Mouse (Mus musculus) layer of hippocampus, postnatal 25 days (tissue): ENCODE measurements around the gene Khdrbs1. TPM values are rescaled to one million over a fixed set of nuclear protein-coding genes. Genes with fewer than 3 reads are reported as not detected.
"Not testable (repeated sequence)": the region's sequence is repeated elsewhere in the genome, so short reads cannot be mapped to it uniquely, and the experiment has no call there.

Source experiments
- DNase-seq, 2 experiments: peaks; one replicate each; pipeline ENCODE4 v3.0.0; 2022; ENCODE audit warnings: mixed read lengths in 2 of 2, low spot score in 1 of 2; ENCODE audit errors: extremely low spot score in 1 of 2
- total RNA-seq, 2 experiments: library from RNA; stranded (reverse); gene quantifications; 2 replicates each; pipeline ENCODE4 v1.2.3; 2021

Khdrbs1 gene
- 10 to 100 TPM; 90.0 to 91.4 TPM for total RNA-seq

DNA sequence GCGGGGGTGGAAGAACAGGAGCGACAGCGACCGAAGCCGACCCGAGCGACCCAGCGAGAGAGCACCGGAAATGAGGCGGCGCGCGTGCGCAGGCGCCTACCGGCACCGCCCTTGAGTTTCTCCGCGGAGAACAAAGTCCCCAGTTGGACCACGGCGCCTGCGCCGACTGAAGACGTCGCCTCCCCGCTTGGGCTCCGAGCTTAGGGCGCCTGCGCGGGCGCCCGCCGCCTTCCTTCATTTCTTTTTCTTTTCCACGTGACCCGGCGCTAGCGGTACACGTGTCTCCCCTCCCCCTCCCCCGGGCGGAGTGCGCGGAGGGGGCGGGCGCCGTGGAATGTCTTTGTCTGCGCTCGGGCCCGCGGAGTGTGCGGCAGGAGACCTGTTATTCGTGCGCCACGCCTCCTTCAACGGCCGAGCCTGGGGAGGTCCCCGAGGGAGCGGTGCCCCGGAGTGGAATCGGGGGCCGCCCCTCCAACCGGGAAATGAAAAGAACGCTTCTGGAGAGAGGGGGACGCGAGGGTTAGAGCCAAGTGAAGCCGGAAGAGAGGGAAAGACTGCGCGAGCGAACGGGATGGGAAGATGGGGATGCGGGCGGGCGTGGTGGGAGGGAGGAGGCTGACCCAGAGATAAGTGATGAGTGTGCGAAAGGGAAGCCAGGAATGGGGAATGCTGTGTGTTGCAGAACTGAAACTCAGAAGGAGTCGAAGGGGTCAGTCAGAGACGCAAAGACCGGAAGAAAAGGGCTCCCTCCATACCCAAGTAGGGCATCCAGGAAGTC lies at the start of gene Khdrbs1:
Gene Khdrbs1, minus strand, starts transcription at position 72 of the 778 bp plus-strand sequence.
- DNase-seq = peak; percentile 94 to 97

DNA sequence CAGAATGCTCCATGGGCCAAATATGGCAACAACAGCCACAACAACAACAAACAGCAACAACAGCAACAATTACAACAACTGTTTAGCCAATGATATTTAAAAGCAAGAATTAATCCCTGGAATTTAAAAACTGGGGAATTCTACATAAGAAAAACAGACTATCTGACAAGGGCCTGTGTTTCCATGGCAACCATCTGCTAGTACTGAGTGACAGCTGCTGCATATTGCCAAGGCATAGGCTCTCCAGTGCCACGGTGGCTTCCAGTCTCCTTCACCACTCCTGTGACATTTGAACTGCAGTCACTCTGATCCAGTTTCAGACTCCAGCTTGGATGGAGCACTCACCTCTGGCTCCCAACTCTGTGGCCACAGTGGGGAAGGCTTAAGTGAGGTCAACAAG lies 49.3 kb upstream of the Khdrbs1 start:
- peak in 1 of 2 experiments; percentile 16 for DNase-seq

DNA sequence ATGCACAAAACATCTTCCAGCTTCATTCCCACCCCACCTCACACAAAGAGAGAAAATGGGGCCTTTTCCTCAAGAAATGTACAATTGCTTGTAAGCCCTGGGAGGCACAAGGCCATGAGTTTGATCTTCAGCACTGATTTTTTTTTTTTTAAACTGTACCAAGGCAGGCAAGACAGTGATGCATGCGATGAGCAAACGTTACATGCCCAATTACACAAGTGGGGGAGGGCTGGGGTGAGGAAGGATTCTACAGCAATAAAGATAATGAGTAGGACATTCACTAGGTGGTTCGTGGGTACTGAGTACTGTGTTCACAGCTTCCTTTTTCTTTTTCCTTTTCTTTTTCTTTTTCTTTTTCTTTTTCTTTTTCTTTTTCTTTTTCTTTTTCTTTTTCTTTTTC lies 48.4 kb upstream of the Khdrbs1 start:
- DNase-seq = no peak

DNA sequence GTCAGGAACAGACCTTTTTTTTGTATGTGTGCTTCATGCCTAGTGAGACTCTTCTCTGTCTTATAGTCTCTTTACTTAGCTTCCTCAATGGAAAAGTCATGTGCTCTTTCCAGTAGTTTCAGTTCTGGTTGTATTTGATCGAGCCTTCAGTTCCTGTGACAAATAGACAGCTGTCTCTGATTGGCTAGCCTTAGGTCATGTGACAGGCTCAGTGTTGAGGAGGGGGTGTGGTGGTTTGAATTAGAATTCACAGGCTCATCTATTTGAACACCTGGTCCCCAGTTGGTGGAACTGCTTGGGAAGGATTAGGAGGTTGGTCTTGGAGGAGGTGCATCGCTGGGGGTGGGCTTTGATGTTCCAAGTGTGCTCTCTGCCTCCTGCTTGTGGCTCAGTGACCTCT lies 47.5 kb upstream of the Khdrbs1 start:
- no peak for DNase-seq

DNA sequence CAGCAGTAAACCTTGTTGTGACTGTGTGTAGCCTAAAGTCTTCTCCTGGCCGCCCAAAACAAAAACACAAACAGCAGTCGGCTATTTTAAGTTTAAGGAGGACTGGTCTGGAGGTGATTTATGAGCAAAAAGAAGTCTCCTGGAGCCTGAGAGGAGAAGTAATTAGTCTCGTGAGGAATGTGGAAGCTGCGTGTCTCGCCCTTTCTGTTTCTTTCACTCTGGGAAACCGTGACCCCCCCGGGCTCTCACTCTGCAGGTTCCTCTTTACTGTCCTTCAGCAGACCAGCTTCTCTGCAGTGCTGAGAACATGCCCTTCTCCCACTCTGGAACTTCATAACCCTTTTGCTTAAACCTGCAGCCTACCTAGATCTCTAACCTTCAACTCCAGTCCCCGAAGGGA lies 46.6 kb upstream of the Khdrbs1 start:
- DNase-seq = no peak

DNA sequence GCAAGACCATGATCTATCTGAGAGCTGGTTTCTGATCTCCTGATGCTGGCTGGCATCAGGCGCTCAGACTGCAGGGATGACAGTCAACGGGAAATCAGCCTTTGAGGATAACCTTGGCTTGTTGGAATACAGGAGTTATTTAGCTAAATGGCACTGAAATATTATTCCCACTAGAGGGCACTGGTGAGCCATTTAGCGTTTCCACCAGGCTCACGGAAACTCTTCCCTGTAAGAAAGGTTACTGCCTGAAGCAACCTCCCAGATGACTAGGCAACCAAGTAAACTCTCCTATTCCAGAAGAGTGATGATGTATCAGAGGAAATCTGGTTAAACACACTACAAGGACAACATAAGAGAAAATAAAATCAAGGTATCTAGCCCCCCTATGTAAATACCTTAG lies 43.1 kb upstream of the Khdrbs1 start:
- DNase-seq = peak; percentile 34 to 56

DNA sequence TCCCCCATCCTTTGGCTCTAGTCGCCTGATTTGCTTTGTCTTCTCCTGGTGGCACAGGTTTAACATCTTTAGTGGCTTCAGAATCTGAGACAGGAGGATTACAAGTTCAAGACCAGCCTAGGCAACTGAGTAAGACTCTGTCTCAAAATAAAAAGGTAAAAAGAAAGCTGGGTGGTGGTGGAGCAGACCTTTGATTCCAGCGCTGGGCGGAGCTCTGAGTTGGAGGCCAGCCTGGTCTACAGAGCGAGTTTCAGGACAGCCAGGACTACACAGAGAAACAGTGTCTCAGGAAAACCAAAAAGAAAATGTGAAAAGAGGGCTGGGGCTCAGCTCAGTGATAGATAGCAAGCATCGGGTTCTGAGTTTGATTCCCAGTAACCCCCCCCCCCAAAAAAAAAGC lies 41.4 kb upstream of the Khdrbs1 start:
- DNase-seq = no peak

DNA sequence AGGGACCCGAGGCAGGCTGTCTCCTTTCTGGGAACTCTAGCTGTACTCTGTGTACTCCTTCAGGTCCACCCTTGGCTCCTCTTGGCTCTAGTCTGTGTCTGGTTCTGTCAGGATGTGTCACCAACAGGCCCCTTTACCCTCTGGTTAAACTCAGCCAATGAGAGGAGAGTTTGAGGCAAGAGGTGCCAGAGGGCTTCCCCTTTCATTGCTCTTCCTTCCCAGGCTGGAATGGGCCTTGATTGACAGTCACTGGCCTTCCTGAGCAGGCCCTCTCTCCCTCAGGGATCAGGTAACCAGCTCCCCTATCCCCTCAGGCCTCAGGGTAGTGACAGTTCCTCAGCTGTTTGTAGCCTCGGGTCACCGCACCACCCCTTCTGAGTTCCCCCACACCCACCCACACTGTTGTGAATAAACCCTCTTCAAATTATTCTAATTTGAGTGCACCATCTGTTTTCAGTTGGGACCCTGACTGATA lies 40.8 kb upstream of the Khdrbs1 start:
- DNase-seq = no peak

DNA sequence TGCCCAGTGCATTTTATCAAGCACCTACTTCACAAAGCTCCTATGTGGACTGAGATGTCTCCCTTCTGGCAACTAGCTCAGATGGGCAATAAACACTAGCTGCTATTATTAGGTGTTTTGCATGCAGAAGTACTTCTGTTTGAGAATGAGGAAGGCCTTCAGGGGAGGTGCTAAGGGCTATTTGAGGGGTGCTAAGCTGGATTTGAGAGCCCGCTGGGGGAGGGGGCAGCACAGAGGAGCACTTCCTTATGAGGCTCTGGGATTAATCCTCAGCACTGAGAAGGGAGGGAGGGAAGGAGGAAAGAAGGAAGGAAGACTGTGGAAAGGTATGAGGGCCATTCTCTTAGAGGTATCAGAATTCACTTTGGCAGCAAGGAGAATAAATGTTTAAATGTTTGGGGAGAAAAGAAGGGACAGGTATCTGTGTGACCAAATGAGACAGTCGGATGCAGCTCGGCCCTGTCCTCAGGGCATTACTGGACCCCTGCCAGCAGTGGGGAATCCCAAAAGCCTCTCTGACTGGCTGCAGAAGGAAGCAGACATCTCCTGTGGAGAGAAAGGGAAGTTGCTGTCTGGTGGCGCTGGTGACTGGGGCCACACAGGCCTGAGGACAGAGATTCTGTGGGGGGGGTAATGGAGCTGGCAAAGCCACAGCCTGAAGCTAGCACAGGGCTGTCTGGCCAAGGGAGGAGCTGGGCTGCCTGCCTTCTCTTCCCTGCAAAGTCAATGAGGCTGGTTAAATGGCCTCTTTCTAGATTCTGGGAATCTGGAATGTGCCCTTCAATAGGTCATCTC lies 40.0 kb upstream of the Khdrbs1 start:
- DNase-seq = peak in 1 of 2 experiments; percentile 31

DNA sequence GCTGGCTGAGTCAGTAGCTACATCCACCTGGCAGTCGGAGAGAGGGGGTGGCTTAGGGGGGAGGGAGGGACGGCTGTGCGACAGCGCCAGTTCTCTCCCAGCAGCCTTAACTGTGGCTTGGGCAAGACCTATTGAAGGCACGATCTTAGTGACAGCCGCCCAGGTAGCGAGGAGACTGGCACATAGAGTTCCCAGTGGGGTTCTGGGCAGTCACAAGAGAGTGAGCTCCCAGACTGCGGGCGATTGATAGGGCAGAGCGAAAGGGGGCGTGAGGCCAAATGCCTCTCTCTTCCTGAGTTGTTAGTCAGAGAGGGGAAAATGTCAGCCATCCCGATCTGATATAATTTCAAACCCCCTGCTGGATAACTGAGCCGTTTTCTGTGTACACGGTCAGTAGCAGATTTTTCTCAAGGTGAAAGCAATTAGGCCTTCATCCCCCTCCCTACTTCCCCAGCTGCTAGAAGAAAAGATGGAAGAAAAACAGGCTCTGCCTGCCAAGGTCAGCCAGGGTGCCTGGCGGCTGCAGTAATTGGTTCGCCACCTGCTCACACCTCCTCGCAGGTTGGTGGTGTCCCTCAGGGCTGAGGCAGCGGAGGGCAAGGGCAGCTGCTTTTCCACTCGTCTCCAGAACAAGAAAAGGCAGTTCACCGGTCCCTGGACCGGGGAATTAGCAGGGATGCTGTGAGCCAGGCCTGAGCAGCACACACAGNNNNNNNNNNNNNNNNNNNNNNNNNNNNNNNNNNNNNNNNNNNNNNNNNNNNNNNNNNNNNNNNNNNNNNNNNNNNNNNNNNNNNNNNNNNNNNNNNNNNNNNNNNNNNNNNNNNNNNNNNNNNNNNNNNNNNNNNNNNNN lies 29.8 kb upstream of the Khdrbs1 start:
- peak in 1 of 2 experiments; percentile 34 for DNase-seq

DNA sequence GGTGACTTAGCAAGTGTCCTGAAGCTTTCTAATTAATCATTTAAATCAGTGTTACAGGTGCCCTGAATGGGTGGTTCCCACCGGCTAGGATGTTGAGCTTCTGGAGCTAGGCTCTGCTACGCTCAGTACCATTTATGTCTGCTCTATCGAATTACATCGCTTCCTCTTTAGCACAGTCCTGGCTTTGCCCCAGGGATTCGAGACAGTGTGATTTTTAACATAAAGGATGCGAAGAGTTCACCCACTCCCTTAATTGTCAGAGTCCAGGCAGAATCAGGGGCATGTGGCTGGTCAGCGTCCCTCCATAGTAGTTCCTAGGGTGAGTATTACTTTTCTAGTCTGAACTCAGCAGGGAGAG lies 29.2 kb upstream of the Khdrbs1 start:
- DNase-seq = no peak

DNA sequence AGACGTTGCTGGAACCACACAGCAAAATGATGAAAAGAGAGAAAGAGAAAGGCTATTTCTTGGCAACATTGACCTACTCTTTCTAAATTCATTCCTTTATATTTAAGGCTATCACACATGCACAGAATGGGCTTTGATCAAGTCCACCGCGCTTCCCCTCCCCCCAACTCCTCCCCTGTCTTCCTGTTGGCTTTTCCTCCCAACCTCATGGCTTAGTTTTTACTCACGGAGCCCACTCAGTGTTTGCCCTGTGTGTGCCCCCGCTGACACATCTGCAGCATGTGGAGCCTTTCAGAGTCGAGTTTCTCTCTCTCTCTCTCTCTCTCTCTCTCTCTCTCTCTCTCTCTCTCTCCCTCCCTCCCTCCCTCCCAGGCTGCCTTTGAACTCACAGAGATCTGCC lies 28.5 kb upstream of the Khdrbs1 start:
- no peak for DNase-seq

DNA sequence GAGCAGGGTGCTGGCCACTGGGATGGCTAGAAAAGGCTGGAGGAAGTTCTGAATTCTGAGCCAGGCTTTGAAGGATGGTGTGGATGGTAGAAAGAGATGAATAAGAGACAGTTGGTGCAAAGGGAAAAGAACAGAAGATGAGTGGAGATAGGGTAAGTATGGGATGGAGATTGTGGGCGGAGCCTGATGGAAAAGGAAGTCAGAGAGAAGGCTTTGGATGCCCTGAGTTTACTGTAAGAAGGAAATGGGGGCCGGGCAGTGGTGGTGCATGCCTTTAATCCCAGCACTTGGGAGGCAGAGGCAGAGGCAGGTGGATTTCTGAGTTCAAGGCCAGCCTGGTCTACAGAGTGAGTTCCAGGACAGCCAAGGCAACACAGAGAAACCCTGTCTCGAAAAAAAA lies 26.6 kb upstream of the Khdrbs1 start:
- not testable (repeated sequence) for DNase-seq

DNA sequence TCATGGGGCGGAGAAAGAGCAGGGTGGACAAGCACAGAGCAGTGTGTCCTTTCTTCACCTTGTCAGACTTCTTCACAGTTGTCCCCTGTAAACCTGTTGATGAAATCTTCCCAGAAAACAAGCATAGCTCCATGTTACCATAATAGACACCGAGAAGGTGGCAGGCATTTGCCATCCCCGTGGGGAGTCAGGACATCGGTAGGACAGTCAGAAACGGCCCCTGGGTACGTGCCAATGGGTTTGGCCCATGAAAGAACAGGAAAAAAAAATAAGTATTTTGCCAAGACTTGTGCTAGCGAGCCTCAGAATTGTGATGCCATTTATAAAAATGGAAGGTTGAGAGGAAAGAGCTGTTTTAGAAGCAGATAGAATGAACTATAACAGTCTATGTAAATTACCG lies 25.7 kb upstream of the Khdrbs1 start:
- no peak for DNase-seq

DNA sequence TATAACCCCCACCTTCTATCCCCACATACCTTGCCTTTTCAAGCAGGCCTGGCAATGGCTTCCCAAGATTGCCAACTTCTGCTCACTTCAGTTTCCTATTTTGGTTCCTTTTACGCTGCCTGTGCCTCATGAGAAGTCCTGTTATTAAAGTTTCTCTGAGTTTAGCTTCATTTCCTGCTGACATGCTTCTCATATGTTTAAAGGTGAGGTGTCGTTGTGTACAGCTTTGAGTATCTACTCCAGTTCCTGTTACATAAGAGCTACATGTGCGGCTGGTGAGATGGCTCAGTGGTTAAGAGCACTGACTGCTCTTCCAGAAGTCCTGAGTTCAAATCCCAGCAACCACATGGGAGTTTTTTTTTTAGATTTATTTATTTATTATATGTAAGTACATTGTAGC lies 23.2 kb upstream of the Khdrbs1 start:
- no peak for DNase-seq

DNA sequence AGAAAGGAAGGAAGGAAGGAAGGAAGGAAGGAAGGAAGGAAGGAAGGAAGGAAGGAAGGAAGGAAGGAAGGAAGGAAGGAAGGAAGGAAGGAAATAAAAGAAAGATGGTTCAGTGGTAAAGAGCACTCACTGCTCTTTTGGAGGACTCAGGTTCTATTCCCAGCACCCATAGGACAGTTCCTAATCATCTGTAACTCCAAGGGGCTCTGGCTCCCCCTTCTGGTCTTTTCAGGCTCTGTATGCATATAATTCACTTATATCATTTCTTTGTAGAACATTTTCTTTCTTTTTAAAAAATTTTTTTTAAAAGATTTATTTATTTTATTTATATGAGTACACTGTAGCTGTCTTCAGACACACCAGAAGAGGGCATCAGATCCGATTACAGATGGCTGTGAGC lies 20.4 kb upstream of the Khdrbs1 start:
- DNase-seq = not testable (repeated sequence)

DNA sequence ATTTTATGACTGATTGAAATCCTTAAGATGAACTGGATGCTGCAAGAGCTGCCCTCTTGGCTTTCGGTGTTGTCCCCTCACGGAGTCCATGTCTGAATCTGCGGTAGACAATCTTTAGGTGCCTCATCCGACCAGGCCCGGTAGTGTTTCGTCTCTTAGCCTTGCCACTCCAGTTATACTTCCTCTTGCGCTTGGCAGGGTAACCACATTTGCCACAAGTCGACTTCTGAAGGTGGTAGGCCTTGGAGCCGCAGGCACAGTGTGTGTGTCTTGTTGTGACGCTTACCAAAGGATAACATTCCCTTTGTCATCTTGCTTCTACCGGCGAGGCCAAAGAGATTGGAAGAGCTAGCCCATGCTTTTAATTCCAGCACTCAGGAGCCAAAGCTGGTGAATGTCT lies 19.5 kb upstream of the Khdrbs1 start:
- no peak for DNase-seq

DNA sequence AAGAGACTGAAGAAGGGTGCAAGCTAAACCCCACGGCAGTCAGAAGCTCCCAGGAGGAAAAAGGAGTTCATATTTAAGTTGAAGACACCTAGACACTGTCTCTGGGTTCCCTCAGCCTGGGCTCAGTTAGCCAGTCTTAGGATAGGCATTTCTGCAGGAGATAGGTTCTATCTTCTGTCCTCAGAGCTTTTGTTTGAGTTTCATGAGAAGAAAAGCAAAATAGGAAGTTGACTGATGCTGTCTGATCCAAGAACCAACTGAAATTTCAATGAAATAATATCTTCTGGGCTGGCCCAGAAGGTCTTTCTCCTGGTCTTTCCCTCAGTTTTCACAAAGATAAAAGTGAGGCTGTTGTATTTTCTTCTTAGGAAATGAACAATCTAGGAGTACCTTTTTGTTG lies 13.4 kb upstream of the Khdrbs1 start:
- DNase-seq = no peak

DNA sequence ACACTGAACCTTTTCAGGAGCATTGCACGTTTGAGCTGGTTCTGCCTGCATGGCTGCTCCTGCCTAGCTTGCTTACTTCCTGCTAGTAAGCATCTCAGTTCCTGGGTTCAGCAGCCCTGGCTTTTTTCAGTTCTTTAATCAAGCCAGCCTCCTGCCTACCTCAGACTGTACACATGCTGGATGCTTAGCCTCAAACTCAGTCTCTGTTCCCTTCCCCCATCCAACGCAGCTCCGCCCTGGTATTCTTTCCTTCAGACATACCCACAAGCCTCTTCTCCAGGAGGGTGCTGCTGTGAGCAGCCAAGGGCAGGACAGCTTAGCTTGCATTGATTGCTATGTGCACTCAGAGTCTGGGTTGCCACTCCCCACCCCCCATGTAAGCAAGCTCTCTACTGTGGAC lies 12.6 kb upstream of the Khdrbs1 start:
- no peak for DNase-seq

DNA sequence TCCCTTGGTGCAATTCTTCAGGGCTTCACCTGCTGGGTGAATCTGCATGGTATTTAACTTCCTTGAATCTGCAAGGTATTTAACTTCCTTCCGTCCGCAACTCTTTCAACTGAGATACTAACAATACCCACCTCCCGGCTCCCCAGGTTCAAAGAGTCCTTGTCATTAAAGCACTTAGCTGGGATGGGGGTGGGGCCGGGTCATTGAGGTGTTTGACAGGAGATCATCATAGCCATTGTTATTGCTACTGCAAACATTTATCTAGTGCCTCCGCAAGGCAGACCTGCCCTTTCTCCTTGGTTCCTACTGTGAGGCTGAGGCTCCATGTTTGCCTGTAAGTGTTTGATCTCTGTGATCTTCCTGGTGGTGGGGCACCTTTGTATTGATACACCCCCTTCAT lies 8.3 kb upstream of the Khdrbs1 start:
- DNase-seq = no peak

DNA sequence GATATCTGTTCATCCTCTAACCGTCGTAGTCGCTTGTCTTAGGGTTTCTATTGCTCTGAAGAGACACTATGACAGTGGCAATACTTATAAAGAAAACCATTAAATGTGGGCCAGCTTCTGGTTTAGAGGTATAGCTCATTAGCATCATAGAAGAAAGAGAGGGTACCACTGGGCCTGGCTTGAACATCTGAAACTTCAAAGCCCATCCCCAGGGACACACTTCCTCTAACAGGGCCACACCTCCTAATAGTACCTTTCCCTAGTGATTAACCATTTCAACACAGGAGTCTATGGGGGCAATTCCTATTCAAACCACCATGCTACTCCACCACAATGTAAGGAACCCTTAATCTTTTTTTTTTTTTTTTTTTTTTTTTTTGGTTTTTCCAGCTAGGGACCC lies 4.5 kb upstream of the Khdrbs1 start:
- DNase-seq = no peak
